Mouse (Mus musculus) heart, embryonic 12.5 days (tissue): Measurements from ENCODE around the gene Ckb. TPM values are rescaled to one million over a fixed set of nuclear protein-coding genes. Genes with fewer than 3 reads are reported as not detected.
A peak's percentile ranks its signal among the peaks of the same experiment; 100 is the strongest.

Source experiments
- ATAC-seq: fragments of 200-750 bp; cut with Nextera tagmentation; 2 replicates; pipeline ENCODE4 v1.8.0; 2017; ENCODE audit warnings: moderate TSS enrichment, moderate library complexity; ENCODE audit not compliant: insufficient number of reproducible peaks, low FRiP score
- H3K27ac ChIP-seq: fragments of 300-500 bp; sonication (generic); 2 replicates; pipeline ENCODE4 v1.5.1; 2016; ENCODE audit warnings: mild to moderate bottlenecking, moderate library complexity; ENCODE audit not compliant: poor library complexity, severe bottlenecking
- H3K27me3 ChIP-seq: fragments of 300-500 bp; sonication (generic); replicated peaks from 2 replicates; pipeline ENCODE4 v1.6.1; 2016; ENCODE audit warnings: mild to moderate bottlenecking, moderate library complexity
- H3K36me3 ChIP-seq: fragments of 300-500 bp; sonication (generic); 2 replicates; pipeline ENCODE4 v1.6.1; 2016; ENCODE audit warnings: mild to moderate bottlenecking, moderate library complexity
- H3K4me1 ChIP-seq: fragments of 300-500 bp; sonication (generic); replicated peaks from 2 replicates; pipeline ENCODE4 v1.6.1; 2016; ENCODE audit warnings: mild to moderate bottlenecking
- H3K4me2 ChIP-seq: fragments of 300-500 bp; sonication (generic); 2 replicates; pipeline ENCODE4 v1.6.1; 2016; ENCODE audit warnings: mild to moderate bottlenecking, moderate library complexity
- H3K4me3 ChIP-seq: fragments of 300-500 bp; sonication (generic); 2 replicates; pipeline ENCODE4 v1.5.1; 2016; ENCODE audit warnings: mild to moderate bottlenecking
- H3K9ac ChIP-seq: fragments of 300-500 bp; sonication (generic); 2 replicates; pipeline ENCODE4 v1.6.1; 2016; ENCODE audit warnings: mild to moderate bottlenecking, moderate library complexity
- H3K9me3 ChIP-seq: fragments of 300-500 bp; sonication (generic); replicated peaks from 2 replicates; pipeline ENCODE4 v1.6.1; 2016; ENCODE audit warnings: mild to moderate bottlenecking, moderate library complexity
- WGBS: fragments of 180-500 bp; shearing (Covaris S2); methylation state at CpG from one replicate; pipeline ENCODE4 v1.1.7; 2016; 5-methylcytosine and 5-hydroxymethylcytosine counted together
- polyA plus RNA-seq: library from polyadenylated mRNA; unstranded; fragments of >200 nt; fragmentation: Nextera tagmentation; extraction: Ambion mirVana; gene quantifications from 2 replicates; pipeline ENCODE4 v1.2.1, GENCODE M21; 2016

Gene Ckb
- polyA plus RNA-seq, 1 experiment from 2014 or later = 363 TPM

DNA sequence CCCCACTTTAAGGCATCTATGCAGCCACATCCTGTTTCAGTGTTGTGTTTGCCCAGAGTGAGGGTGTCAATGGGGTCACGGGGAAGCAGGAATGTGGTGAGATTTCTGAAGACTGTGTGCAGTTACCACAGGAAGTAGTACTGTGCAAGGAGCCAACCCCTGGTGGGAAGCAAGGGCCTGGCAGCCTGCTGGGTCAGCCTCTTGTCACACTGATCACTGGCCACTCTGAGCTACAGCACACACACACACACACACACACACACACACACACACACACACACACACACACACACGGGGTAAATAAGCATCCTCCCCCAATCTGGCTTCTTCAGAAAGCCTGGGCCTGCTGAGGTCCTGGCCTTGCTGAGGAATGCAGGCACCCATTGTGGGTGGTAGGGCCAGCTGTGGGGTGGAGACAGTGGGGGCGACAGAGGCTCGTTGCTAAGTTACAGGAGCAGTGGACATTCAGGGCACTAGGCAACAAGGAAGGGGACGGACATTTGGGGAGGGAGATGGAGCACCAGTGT is 19.3 kb upstream of the Ckb start:
- peaks cover 81% of the 10 kb centered on the region for H3K4me1 ChIP-seq
- ATAC-seq = no peak
- no peaks in the 10 kb centered on the region for H3K27me3 ChIP-seq
- no peak overlapping the region for H3K4me3 ChIP-seq
- H3K4me2 ChIP-seq = no peak overlapping the region
- H3K27ac ChIP-seq = peak overlapping the region; percentile 34; the same call in 1 of the 2 replicates
- no peaks in the 10 kb centered on the region for H3K9me3 ChIP-seq
- WGBS = 29% methylated on average over 5 of the region's 5 CpGs
- H3K36me3 ChIP-seq = no peaks in the 10 kb centered on the region
- peak overlapping the region; percentile 6; the same call in 1 of the 2 replicates for H3K9ac ChIP-seq

GRCm38 (mm10) chr12:111689426-111689825 is 17.3 kb upstream of the Ckb start:
- no peak overlapping the region for H3K27ac ChIP-seq
- H3K9me3 ChIP-seq = no peaks in the 10 kb centered on the region
- no peaks in the 10 kb centered on the region for H3K27me3 ChIP-seq
- H3K4me1 ChIP-seq = peaks cover 69% of the 10 kb centered on the region
- H3K36me3 ChIP-seq = no peaks in the 10 kb centered on the region
- no peak overlapping the region for H3K4me3 ChIP-seq
- ATAC-seq = no peak
- whole genome bisulfite sequencing = 68% methylated on average over 11 of the region's 11 CpGs
- H3K9ac ChIP-seq = no peak overlapping the region
- no peak overlapping the region for H3K4me2 ChIP-seq

DNA sequence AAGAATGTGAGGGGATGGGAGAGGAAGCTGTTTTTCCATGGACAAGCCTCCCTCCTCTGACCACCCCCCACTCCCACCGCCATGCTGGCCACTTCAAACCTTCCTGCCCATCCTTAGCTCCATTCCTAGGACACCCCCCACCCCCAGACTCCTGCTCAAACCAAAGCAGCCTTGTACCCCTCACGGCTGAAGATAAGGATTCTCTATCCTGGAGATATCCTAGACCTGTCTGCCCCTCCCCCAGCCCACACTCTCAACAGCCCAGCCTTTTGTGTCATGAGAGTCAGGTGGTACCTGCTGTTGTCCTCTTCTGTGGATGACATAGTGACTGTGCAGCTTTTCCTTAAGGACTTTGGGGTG is 15.9 kb upstream of the Ckb start:
- Histone ChIP-seq H3K4me2 (peak overlapping the region; percentile 19; the same call in 1 of the 2 replicates), H3K27me3 (no peaks in the 10 kb centered on the region), H3K27ac (peak overlapping the region; percentile 91), H3K4me1 (peaks cover 67% of the 10 kb centered on the region), H3K9ac (peak overlapping the region; percentile 60; the same call in 1 of the 2 replicates), H3K4me3 (no peak overlapping the region), H3K36me3 (0 out of 2 replicates have a peak, but pooled peaks cover 4% of the 10 kb centered on the region), H3K9me3 (no peaks in the 10 kb centered on the region)
- ATAC-seq = no peak
- WGBS = 19% methylated on average over 2 of the region's 2 CpGs

- H3K4me3 ChIP-seq = no peak overlapping the region
- H3K27ac ChIP-seq = peak overlapping the region; percentile 91
- no peaks in the 10 kb centered on the region for H3K9me3 ChIP-seq
- peak overlapping the region; percentile 19; the same call in 1 of the 2 replicates for H3K4me2 ChIP-seq
- H3K4me1 ChIP-seq = peaks cover 67% of the 10 kb centered on the region
- 0 out of 2 replicates have a peak, but pooled peaks cover 4% of the 10 kb centered on the region for H3K36me3 ChIP-seq
- no peaks in the 10 kb centered on the region for H3K27me3 ChIP-seq
- 24% methylated on average over 14 of the region's 14 CpGs for WGBS
- peak; percentile 56; the same call in 1 of the 2 replicates for ATAC-seq
- H3K9ac ChIP-seq = peak overlapping the region; percentile 60
Measured at GRCm38 (mm10) chr12:111687350-111688068, 15.4 kb upstream of the Ckb start.

- H3K4me1 ChIP-seq = peaks cover 67% of the 10 kb centered on the region
- no peak overlapping the region for H3K9ac ChIP-seq
- no peak overlapping the region for H3K27ac ChIP-seq
Measured at GRCm38 (mm10) chr12:111686390-111686789, 14.3 kb upstream of the Ckb start.

DNA sequence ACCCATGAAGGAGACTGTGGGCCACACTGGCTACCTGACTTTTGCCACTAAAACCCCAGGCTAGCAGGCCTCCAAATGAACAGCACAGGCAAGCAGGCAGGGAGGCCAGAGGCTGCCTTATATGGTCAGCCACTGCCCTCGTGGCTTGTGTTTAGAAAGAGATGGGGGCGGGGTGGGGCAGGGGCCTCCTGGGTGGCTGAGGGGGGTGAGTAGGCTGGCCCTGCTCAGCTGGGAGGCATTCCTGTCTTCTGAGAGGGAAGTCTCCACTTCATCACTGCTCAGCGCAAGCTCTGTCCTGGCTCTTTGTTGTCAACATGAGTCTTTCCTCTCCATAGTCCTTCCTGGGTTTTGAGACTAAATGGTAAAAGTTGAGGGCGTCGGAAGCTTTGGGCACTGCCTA is 10.7 kb upstream of the Ckb start:
- H3K27ac ChIP-seq = peak overlapping the region; percentile 96
- peak overlapping the region; percentile 30 for H3K4me2 ChIP-seq
- H3K9ac ChIP-seq = peak overlapping the region; percentile 57; the same call in 1 of the 2 replicates
- no peaks in the 10 kb centered on the region for H3K9me3 ChIP-seq
- H3K4me3 ChIP-seq = no peak overlapping the region
- peaks cover 20% of the 10 kb centered on the region for H3K36me3 ChIP-seq
- ATAC-seq = peak; percentile 36; the same call in 1 of the 2 replicates
- peaks cover 59% of the 10 kb centered on the region for H3K4me1 ChIP-seq
- 31% methylated on average over 5 of the region's 5 CpGs for WGBS
- H3K27me3 ChIP-seq = no peaks in the 10 kb centered on the region

More at GRCm38 (mm10) chr12:111686390-111686789, 14.3 kb upstream of the Ckb start:
- Histone ChIP-seq H3K9me3 (no peaks in the 10 kb centered on the region), H3K4me2 (no peak overlapping the region), H3K27me3 (no peaks in the 10 kb centered on the region), H3K4me3 (no peak overlapping the region), H3K36me3 (peaks cover 7% of the 10 kb centered on the region)
- WGBS = 74% methylated on average over 4 of the region's 4 CpGs
- ATAC-seq = no peak

- Histone ChIP-seq H3K36me3 (peaks cover 20% of the 10 kb centered on the region), H3K27ac (peak overlapping the region; percentile 96), H3K4me1 (peaks cover 58% of the 10 kb centered on the region), H3K4me2 (no peak overlapping the region), H3K9me3 (no peaks in the 10 kb centered on the region), H3K4me3 (no peak overlapping the region), H3K9ac (peak overlapping the region; percentile 57; the same call in 1 of the 2 replicates), H3K27me3 (no peaks in the 10 kb centered on the region)
- ATAC-seq = no peak
- WGBS = 52% methylated on average over 5 of the region's 5 CpGs
Measured at GRCm38 (mm10) chr12:111682003-111682402, 9.9 kb upstream of the Ckb start.

- peaks cover 56% of the 10 kb centered on the region for H3K4me1 ChIP-seq
- H3K27me3 ChIP-seq = no peaks in the 10 kb centered on the region
- no peak for ATAC-seq
- no peaks in the 10 kb centered on the region for H3K9me3 ChIP-seq
- no peak overlapping the region for H3K4me2 ChIP-seq
- peak overlapping the region; percentile 53 for H3K9ac ChIP-seq
- peak overlapping the region; percentile 96 for H3K27ac ChIP-seq
- no peak overlapping the region for H3K4me3 ChIP-seq
- 78% methylated on average over 8 of the region's 8 CpGs for WGBS
- H3K36me3 ChIP-seq = peaks cover 20% of the 10 kb centered on the region
Measured at GRCm38 (mm10) chr12:111681305-111681704, 9.2 kb upstream of the Ckb start.

GRCm38 (mm10) chr12:111680661-111681060 is 8.5 kb upstream of the Ckb start:
- no peaks in the 10 kb centered on the region for H3K27me3 ChIP-seq
- ATAC-seq = no peak
- H3K36me3 ChIP-seq = peaks cover 20% of the 10 kb centered on the region
- H3K27ac ChIP-seq = no peak overlapping the region
- H3K4me2 ChIP-seq = no peak overlapping the region
- H3K4me3 ChIP-seq = no peak overlapping the region
- WGBS = 89% methylated on average over 13 of the region's 13 CpGs
- H3K9me3 ChIP-seq = no peaks in the 10 kb centered on the region
- no peak overlapping the region for H3K9ac ChIP-seq
- peaks cover 56% of the 10 kb centered on the region for H3K4me1 ChIP-seq

GRCm38 (mm10) chr12:111678997-111679396 is 6.9 kb upstream of the Ckb start:
- Histone ChIP-seq H3K4me2 (peak overlapping the region; percentile 93), H3K27me3 (no peaks in the 10 kb centered on the region), H3K4me3 (peak overlapping the region; percentile 92), H3K9me3 (no peaks in the 10 kb centered on the region), H3K36me3 (peaks cover 20% of the 10 kb centered on the region), H3K27ac (no peak overlapping the region), H3K9ac (peak overlapping the region; percentile 83), H3K4me1 (peaks cover 67% of the 10 kb centered on the region)
- no peak for ATAC-seq
- 30% methylated on average over 7 of the region's 7 CpGs for WGBS

- 6% methylated on average over 13 of the region's 13 CpGs for WGBS
- H3K9me3 ChIP-seq = no peaks in the 10 kb centered on the region
- ATAC-seq = no peak
- peak overlapping the region; percentile 99; the same call in 1 of the 2 replicates for H3K27ac ChIP-seq
- peaks cover 17% of the 10 kb centered on the region for H3K36me3 ChIP-seq
- H3K4me2 ChIP-seq = peak overlapping the region; percentile 93
- peaks cover 66% of the 10 kb centered on the region for H3K4me1 ChIP-seq
- H3K27me3 ChIP-seq = no peaks in the 10 kb centered on the region
- H3K9ac ChIP-seq = peak overlapping the region; percentile 83
- peak overlapping the region; percentile 92 for H3K4me3 ChIP-seq
Measured at GRCm38 (mm10) chr12:111678670-111678933, 6.5 kb upstream of the Ckb start.
